Mouse (Mus musculus): ENCODE measurements around the gene Ptprk. TPM values are rescaled to one million over a fixed set of nuclear protein-coding genes. Genes with fewer than 3 reads are reported as not detected.

The Ptprk gene
- polyA plus RNA-seq (2021; fragmentation: Nextera tagmentation) = 20.3 and 26.6 TPM in 2 replicates
- long read RNA-seq, experiment 1, partial matches to known transcripts = 7 of 12 reads
- long read RNA-seq, experiment 1, other reads (novel, unspliced or antisense) = 4 of 12 reads
- long read RNA-seq, experiment 2, full-length matches to known transcripts = 16 of 35 reads
- long read RNA-seq, experiment 2, partial matches to known transcripts = 7 of 35 reads
- long read RNA-seq, experiment 2, other reads (novel, unspliced or antisense) = 12 of 35 reads

DNA sequence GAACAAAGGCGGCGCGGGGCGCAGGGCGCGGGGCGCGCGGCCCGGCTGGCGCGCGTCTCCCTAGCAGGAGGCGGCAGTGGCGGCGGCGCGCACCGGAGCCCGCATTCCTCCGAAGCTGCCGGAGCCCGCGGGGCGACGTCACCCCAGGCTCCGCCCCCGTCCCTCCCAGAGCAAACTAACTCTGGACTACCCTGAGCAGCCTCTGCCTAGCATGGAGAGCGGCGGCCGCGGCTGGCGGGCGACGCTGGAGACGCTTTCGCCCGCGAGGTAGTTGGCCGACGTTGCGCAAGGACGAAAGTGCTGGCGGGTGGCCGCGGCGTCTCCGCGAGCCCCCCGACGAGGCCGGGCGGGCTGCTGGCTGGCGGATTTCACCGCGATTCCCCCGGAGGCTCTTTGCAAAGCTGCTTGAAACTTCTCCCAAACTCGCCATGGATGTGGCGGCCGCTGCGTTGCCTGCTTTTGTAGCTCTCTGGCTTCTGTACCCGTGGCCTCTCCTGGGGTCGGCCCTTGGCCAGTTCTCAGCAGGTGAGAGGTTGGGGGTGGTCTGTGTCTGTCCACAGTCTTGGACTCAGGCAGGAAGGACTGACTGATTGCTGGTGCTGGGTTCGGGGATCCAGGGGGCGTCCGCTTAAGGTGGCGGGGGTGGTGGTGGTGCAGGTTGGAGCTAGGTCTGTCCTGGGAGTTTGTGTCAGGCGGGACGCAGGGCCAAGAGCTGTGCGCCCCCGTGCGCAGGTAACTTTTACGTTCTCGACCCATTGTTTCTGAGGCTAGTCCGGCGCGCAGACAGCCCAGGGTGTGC lies at the start of gene Ptprk:
Ptprk (plus strand) TSS at position 168 of the 799 bp plus-strand sequence.

Small RNA genes within 50 kb of the gene (microRNA-seq; reads per million reads assigned to microRNA genes)
- gene Gm22370 = not detected

Measured in layer of hippocampus, adult 6 months (tissue).